Mouse (Mus musculus): ENCODE measurements around the gene Cd300a. TPM values are rescaled to one million over a fixed set of nuclear protein-coding genes. Genes with fewer than 3 reads are reported as not detected.
A peak's percentile ranks its signal among the peaks of the same experiment; 100 is the strongest.

The Cd300a gene
- polyA plus RNA-seq, 1 experiment from 2014 or later = 1.4 TPM

DNA sequence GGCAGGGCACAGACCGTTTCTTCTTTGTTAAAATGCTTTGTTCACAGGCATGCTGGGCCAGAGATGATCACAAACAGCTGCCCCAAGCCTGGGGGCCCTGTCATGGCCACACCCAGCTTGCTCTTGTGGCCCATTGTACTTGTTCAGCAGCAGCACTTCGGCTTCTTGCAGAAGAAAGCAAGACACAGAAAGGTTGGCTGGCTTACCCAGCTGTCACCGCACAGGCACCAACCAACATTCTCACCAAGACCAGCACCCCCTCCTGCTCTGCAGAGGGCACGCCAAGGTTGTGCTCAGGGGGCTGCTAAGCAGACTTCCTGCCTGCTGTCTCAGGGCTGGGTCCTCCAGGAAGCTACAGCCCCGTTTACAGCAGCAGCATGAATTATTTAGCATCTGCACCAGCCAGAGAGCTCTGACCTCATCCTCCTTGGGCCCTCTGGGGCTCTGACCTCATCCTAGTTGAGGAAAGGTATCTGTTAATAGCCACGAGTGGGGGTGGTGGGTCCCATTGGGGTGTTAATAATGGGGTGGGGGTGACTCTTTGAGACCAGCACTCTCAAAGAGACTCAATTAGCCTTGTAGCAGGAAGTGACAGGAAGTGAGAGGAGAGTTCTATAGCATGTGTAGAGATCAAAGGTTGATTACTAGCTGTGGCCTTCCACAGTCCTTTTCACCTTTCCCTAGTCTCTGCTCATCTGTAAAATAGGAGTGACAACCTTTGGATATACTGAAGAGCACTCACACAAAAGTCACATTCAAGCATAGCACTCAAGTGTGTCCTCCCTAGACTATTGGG is 16.6 kb upstream of the Cd300a start:
- Histone ChIP-seq H3K9ac (ENCODE audit: low read length) (no peak overlapping the region; the same call in 1 of the 2 replicates), H3K4me3 (ENCODE audit: low read length) (no peak overlapping the region), H3K9me3 (replicated peaks; ENCODE audit: control insufficient read depth, low read length) (no peaks in the 10 kb centered on the region), H3K4me2 (ENCODE audit: low read depth, low read length) (no peak overlapping the region), H3K4me1 (ENCODE audit: control insufficient read depth, insufficient read depth, low read length) (peaks cover 11% of the 10 kb centered on the region), H3K27me3 (ENCODE audit: control insufficient read depth, insufficient read depth, low read length) (no peaks in the 10 kb centered on the region), H3K36me3 (ENCODE audit: control insufficient read depth, insufficient read depth) (no peaks in the 10 kb centered on the region), H3K27ac (ENCODE audit: low read length) (peak overlapping the region; percentile 65)
- 18% methylated on average over 6 of the region's 6 CpGs for WGBS
- peak; percentile 54; the same call in 1 of the 2 replicates for ATAC-seq (replicated peaks; ENCODE audit: extremely low read depth, insufficient read depth, low FRiP score)

GRCm38 (mm10) chr11:114874226-114875145 is 15.4 kb upstream of the Cd300a start:
- H3K36me3 ChIP-seq (ENCODE audit: control insufficient read depth, insufficient read depth) = no peaks in the 10 kb centered on the region
- H3K27me3 ChIP-seq (ENCODE audit: control insufficient read depth, insufficient read depth, low read length) = no peaks in the 10 kb centered on the region
- 60% methylated on average over 9 of the region's 9 CpGs for whole genome bisulfite sequencing
- peaks cover 11% of the 10 kb centered on the region for H3K4me1 ChIP-seq (ENCODE audit: control insufficient read depth, insufficient read depth, low read length)
- no peaks in the 10 kb centered on the region for H3K9me3 ChIP-seq (replicated peaks; ENCODE audit: control insufficient read depth, low read length)
- no peak overlapping the region for H3K9ac ChIP-seq (ENCODE audit: low read length)
- no peak overlapping the region for H3K27ac ChIP-seq (ENCODE audit: low read length)
- H3K4me2 ChIP-seq (ENCODE audit: low read depth, low read length) = no peak overlapping the region
- no peak for ATAC-seq (replicated peaks; ENCODE audit: extremely low read depth, insufficient read depth, low FRiP score)
- H3K4me3 ChIP-seq (ENCODE audit: low read length) = no peak overlapping the region

DNA sequence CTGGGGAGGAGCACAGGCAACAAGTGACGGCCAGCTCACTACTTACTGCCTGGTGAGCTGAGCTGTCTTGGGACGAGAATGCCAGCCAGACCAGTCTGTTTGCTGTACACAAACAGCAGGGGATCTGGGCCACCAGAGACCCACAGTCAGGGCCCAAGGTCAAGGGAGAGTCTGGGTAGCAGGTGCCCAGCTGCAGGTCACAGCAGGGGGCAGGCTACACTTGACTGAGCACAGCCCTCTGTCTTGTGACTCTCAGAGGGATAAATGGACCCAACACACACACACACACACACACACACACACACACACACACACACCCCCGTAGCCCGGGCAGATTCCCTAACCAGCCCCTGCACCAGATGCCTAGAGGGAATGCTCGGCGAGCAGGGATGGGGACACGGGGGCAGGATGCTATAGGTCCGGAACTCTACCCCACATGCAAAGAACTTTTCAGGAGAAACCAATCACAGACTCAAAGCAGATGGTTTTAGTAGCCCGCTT is 14.5 kb upstream of the Cd300a start:
- H3K27me3 ChIP-seq (ENCODE audit: control insufficient read depth, insufficient read depth, low read length) = no peaks in the 10 kb centered on the region
- no peak overlapping the region for H3K4me3 ChIP-seq (ENCODE audit: low read length)
- H3K27ac ChIP-seq (ENCODE audit: low read length) = no peak overlapping the region
- no peak overlapping the region for H3K9ac ChIP-seq (ENCODE audit: low read length)
- H3K4me1 ChIP-seq (ENCODE audit: control insufficient read depth, insufficient read depth, low read length) = peaks cover 11% of the 10 kb centered on the region
- ATAC-seq (replicated peaks; ENCODE audit: extremely low read depth, insufficient read depth, low FRiP score) = no peak
- H3K4me2 ChIP-seq (ENCODE audit: low read depth, low read length) = no peak overlapping the region
- no peaks in the 10 kb centered on the region for H3K36me3 ChIP-seq (ENCODE audit: control insufficient read depth, insufficient read depth)
- WGBS = 23% methylated on average over 9 of the region's 9 CpGs
- no peaks in the 10 kb centered on the region for H3K9me3 ChIP-seq (replicated peaks; ENCODE audit: control insufficient read depth, low read length)

DNA sequence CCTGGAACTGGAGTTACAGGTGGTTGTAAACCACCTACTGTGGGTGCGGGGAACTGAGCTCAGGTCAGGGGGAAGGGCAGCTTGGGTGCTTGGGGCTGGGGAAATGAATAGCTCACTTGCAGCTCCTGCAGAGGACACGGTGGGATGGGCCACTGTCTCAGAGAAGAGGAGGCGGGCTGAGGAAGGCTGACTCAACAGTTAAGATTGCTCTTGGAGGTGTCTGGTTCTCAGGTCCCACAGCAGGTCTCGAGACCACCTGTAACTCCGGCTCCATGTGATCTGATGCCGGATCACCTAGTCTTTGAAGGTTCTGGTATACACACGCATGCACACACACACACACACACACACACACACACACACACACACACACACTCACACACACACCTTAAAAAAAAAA is 13.7 kb upstream of the Cd300a start:
- Histone ChIP-seq H3K4me3 (ENCODE audit: low read length) (no peak overlapping the region), H3K36me3 (ENCODE audit: control insufficient read depth, insufficient read depth) (no peaks in the 10 kb centered on the region), H3K27ac (ENCODE audit: low read length) (no peak overlapping the region), H3K4me1 (ENCODE audit: control insufficient read depth, insufficient read depth, low read length) (peaks cover 11% of the 10 kb centered on the region), H3K4me2 (ENCODE audit: low read depth, low read length) (no peak overlapping the region), H3K9ac (ENCODE audit: low read length) (no peak overlapping the region), H3K9me3 (replicated peaks; ENCODE audit: control insufficient read depth, low read length) (no peaks in the 10 kb centered on the region), H3K27me3 (ENCODE audit: control insufficient read depth, insufficient read depth, low read length) (no peaks in the 10 kb centered on the region)
- no peak for ATAC-seq (replicated peaks; ENCODE audit: extremely low read depth, insufficient read depth, low FRiP score)
- 56% methylated on average over 7 of the region's 7 CpGs for WGBS

DNA sequence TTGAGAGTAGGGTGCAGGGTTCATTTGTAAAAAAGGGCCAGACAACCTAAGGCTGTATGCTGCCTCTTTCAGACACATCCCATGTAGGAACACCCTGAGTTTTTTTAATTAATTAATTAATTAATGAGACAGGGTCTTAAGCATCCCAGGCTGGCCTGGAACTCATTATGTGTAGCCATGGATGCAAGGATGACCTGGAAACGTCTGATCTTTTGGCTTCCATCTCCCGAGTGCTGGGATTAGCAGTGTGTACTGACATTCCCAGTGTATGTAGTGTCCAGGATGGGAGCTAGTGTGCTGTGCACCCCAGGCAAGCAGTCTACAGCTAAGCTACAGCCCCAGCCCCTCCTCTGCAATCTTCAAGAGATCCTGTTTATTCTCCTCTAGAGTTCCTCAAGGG is 13.2 kb upstream of the Cd300a start:
- H3K4me2 ChIP-seq (ENCODE audit: low read depth, low read length) = no peak overlapping the region
- ATAC-seq (replicated peaks; ENCODE audit: extremely low read depth, insufficient read depth, low FRiP score) = no peak
- 51% methylated on average over 2 of the region's 2 CpGs for WGBS

DNA sequence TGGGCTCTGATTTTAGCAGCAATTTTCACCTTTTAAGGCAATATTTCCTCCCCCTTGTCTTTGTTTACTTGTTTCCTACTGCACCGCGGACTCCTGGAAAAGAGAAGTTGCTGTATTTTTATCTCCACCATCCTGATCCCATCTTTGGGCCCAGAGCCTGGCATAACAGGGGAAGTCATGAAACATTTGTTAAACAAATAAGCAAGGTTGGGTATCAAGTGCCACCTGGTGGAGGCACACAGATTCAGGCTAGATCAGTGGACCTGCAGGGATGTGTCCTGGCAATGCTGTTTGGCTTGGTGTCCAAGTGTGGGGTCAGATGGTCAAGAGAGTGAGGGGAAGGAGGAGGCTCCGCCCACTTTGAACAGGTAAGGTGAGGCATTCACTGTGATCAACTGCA is 12.7 kb upstream of the Cd300a start:
- Histone ChIP-seq H3K4me2 (ENCODE audit: low read depth, low read length) (no peak overlapping the region), H3K9me3 (replicated peaks; ENCODE audit: control insufficient read depth, low read length) (no peaks in the 10 kb centered on the region), H3K4me3 (ENCODE audit: low read length) (no peak overlapping the region), H3K36me3 (ENCODE audit: control insufficient read depth, insufficient read depth) (no peaks in the 10 kb centered on the region), H3K4me1 (ENCODE audit: control insufficient read depth, insufficient read depth, low read length) (peaks cover 11% of the 10 kb centered on the region), H3K27ac (ENCODE audit: low read length) (no peak overlapping the region), H3K27me3 (ENCODE audit: control insufficient read depth, insufficient read depth, low read length) (no peaks in the 10 kb centered on the region), H3K9ac (ENCODE audit: low read length) (no peak overlapping the region)
- ATAC-seq (replicated peaks; ENCODE audit: extremely low read depth, insufficient read depth, low FRiP score) = peak; percentile 25; the same call in 1 of the 2 replicates
- WGBS = 28% methylated on average over 3 of the region's 3 CpGs

More for the DNA sequence above, 13.2 kb upstream of the Cd300a start:
- H3K9ac ChIP-seq (ENCODE audit: low read length) = no peak overlapping the region
- peaks cover 11% of the 10 kb centered on the region for H3K4me1 ChIP-seq (ENCODE audit: control insufficient read depth, insufficient read depth, low read length)
- H3K36me3 ChIP-seq (ENCODE audit: control insufficient read depth, insufficient read depth) = no peaks in the 10 kb centered on the region
- no peak overlapping the region for H3K27ac ChIP-seq (ENCODE audit: low read length)
- no peaks in the 10 kb centered on the region for H3K9me3 ChIP-seq (replicated peaks; ENCODE audit: control insufficient read depth, low read length)
- H3K27me3 ChIP-seq (ENCODE audit: control insufficient read depth, insufficient read depth, low read length) = no peaks in the 10 kb centered on the region
- no peak overlapping the region for H3K4me3 ChIP-seq (ENCODE audit: low read length)

- Histone ChIP-seq H3K27me3 (ENCODE audit: control insufficient read depth, insufficient read depth, low read length) (no peaks in the 10 kb centered on the region), H3K36me3 (ENCODE audit: control insufficient read depth, insufficient read depth) (no peaks in the 10 kb centered on the region), H3K9me3 (replicated peaks; ENCODE audit: control insufficient read depth, low read length) (no peaks in the 10 kb centered on the region), H3K4me2 (ENCODE audit: low read depth, low read length) (no peak overlapping the region), H3K9ac (ENCODE audit: low read length) (no peak overlapping the region), H3K4me3 (ENCODE audit: low read length) (no peak overlapping the region), H3K4me1 (ENCODE audit: control insufficient read depth, insufficient read depth, low read length) (0 out of 2 replicates have a peak, but pooled peaks cover 2% of the 10 kb centered on the region), H3K27ac (ENCODE audit: low read length) (no peak overlapping the region)
- 78% methylated on average over 2 of the region's 2 CpGs for WGBS
- no peak for ATAC-seq (replicated peaks; ENCODE audit: extremely low read depth, insufficient read depth, low FRiP score)
Measured at GRCm38 (mm10) chr11:114879666-114880065, 10.2 kb upstream of the Cd300a start.

DNA sequence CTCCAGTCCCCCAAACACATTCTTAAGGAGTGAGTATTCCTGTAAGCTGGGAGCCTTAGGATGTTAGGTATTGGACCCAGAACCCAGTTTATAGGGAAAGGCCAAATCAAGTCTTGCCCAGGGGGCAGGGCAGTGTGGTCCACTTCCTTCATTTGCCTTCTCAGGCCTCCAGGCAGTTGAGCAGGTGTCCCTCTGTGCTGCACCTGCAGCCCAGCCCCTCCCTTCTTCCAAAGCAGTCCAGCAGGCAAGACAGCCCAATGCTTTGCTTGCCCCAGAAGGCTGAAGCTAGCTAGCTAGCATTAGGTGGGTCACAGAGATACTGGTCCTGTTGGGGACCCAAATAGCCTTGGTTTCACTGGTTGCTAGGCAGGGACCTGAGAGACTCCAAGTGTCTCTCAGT is 9.7 kb upstream of the Cd300a start:
- Histone ChIP-seq H3K9me3 (replicated peaks; ENCODE audit: control insufficient read depth, low read length) (no peaks in the 10 kb centered on the region), H3K27me3 (ENCODE audit: control insufficient read depth, insufficient read depth, low read length) (no peaks in the 10 kb centered on the region), H3K36me3 (ENCODE audit: control insufficient read depth, insufficient read depth) (no peaks in the 10 kb centered on the region), H3K27ac (ENCODE audit: low read length) (no peak overlapping the region), H3K4me1 (ENCODE audit: control insufficient read depth, insufficient read depth, low read length) (0 out of 2 replicates have a peak, but pooled peaks cover 2% of the 10 kb centered on the region), H3K9ac (ENCODE audit: low read length) (no peak overlapping the region), H3K4me3 (ENCODE audit: low read length) (no peak overlapping the region), H3K4me2 (ENCODE audit: low read depth, low read length) (no peak overlapping the region)
- no peak for ATAC-seq (replicated peaks; ENCODE audit: extremely low read depth, insufficient read depth, low FRiP score)

GRCm38 (mm10) chr11:114880589-114880988 is 9.3 kb upstream of the Cd300a start:
- Histone ChIP-seq H3K27me3 (ENCODE audit: control insufficient read depth, insufficient read depth, low read length) (no peaks in the 10 kb centered on the region), H3K9ac (ENCODE audit: low read length) (no peak overlapping the region), H3K9me3 (replicated peaks; ENCODE audit: control insufficient read depth, low read length) (no peaks in the 10 kb centered on the region), H3K27ac (ENCODE audit: low read length) (no peak overlapping the region), H3K36me3 (ENCODE audit: control insufficient read depth, insufficient read depth) (no peaks in the 10 kb centered on the region), H3K4me2 (ENCODE audit: low read depth, low read length) (no peak overlapping the region), H3K4me1 (ENCODE audit: control insufficient read depth, insufficient read depth, low read length) (0 out of 2 replicates have a peak, but pooled peaks cover 2% of the 10 kb centered on the region), H3K4me3 (ENCODE audit: low read length) (no peak overlapping the region)
- 0% methylated on average over 1 of the region's 1 CpGs for WGBS
- no peak for ATAC-seq (replicated peaks; ENCODE audit: extremely low read depth, insufficient read depth, low FRiP score)

All from heart, embryonic 16.5 days (tissue).